Mouse (Mus musculus) cerebellum, adult 2 months (tissue): Measurements from ENCODE around the gene Pgd.

Experiments used
- CTCF ChIP-seq: fragments of 200-500 bp; IDR thresholded peaks from 2 replicates; pipeline ENCODE4 v1.5.1; 2011; ENCODE audit warnings: low read depth, mild to moderate bottlenecking, control low read depth, low read length, moderate library complexity, borderline replicate concordance; ENCODE audit not compliant: insufficient read depth
- POLR2A ChIP-seq: fragments of 200-500 bp; IDR thresholded peaks from 2 replicates; pipeline ENCODE4 v1.6.1; 2011; ENCODE audit warnings: low read length, control low read depth, borderline replicate concordance; ENCODE audit not compliant: insufficient read depth

DNA sequence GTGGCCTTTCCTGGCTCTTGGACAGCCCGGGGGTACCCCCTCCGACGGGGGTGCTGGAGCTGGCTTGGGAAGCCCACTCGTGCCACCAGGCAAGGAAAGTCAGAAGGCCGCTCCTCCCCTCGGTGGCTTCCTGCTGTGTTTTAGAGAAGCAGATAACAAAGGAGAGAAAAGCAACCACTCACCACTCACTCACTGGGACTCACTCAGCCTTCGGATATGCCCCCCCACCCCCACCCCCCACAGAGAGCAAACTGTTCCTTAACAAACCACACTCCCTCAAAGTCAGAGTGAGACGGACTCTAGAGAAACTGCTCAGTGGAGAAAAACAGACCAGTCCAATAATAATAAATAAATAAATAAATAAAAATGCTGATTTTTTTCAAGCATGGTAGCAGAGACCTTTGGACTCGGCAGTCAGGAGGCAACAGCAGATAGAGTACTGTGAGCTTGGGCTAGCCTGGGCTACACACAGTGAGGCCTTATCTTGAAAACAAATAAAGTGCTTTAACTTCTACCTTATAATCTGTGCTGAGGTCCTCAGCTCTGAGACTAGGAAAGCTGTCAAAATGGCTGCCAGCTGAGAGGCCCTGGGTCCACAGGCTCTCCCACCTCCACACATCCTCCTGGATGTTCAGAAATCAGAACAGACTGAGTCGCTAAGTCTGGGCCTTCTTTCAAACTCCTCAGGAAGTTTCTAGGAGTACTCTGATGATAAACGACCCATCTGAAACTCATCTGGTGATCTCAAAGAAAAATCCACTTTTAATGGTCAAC lies 41.0 kb downstream of the Pgd start:
- TF ChIP-seq POLR2A, result no peak
- TF ChIP-seq CTCF, result no peak
